In genomic region chr16:94596633-94597032, GRCm38 (mm10) we compare ENCODE assay signal across 24 mouse cellular contexts. TPM values are rescaled to one million over a fixed set of nuclear protein-coding genes. Genes with fewer than 3 reads are reported as not detected.
DNase-seq lines count a peak whose midpoint lies in the region; TF ChIP-seq lines count a peak whose summit lies in the region.
"Had no signal": no experiment of that assay in that cellular context is flagged by ENCODE, and none has a peak within 500 bp of the region (broad histone marks: within the 10 kb centered on the region; RNA-seq: fewer than 3 reads in every experiment).

No protein-coding gene starts in this region.

- no peak for TF ChIP-seq CTCF in CH12.LX (conservative IDR thresholded peaks at IDR 0.05 in 1 of 2, IDR thresholded peaks at IDR 0.05 in 1 of 2; ENCODE audit: low read depth in 2 of 2, low read length in 2 of 2)

- WGBS in heart, embryonic 10.5 days = 61% methylated on average over 2 of the region's 2 CpGs
- 88% methylated on average over 2 of the region's 2 CpGs for WGBS in midbrain, embryonic 10.5 days

- in situ Hi-C loops in CH12.LX (cut with MboI; ENCODE audit: low pct_ligation_motif_present, low pct_unique_long_range_greater_than_20kb, low sequenced_read_pairs) = no loop called here

- peaks cover 77% of the 10 kb centered on the region for H3K4me1 ChIP-seq in heart, embryonic 10.5 days
- H3K4me1 ChIP-seq in CH12.LX (ENCODE audit: control insufficient read depth in 1 of 2, insufficient read depth in 2 of 2) = peaks cover 35 to 100% of the 10 kb centered on the region in 2 experiments
- H3K4me1 ChIP-seq in midbrain, embryonic 10.5 days = peaks cover 41% of the 10 kb centered on the region

- H3K9me3 ChIP-seq in heart, embryonic 10.5 days = no peaks in the 10 kb centered on the region
- H3K9me3 ChIP-seq in CH12.LX (replicated peaks; ENCODE audit: low read length) = no peaks in the 10 kb centered on the region
- H3K9me3 ChIP-seq in midbrain, embryonic 10.5 days (replicated peaks) = no peaks in the 10 kb centered on the region
- H3K9me3 ChIP-seq: embryonic facial prominence, embryonic 13.5 days; embryonic facial prominence, embryonic 15.5 days; forebrain, embryonic 10.5 days; forebrain, embryonic 12.5 days had no signal

- DNase-seq in heart, embryonic 10.5 days (ENCODE audit: low spot score) = peak; percentile 7
- DNase-seq in heart, postnatal 4 days = no peak
- peak; percentile 52 for DNase-seq in CD4-positive, CD25-positive, alpha-beta regulatory T cell, adult 2 months (ENCODE audit: low read depth, low spot score)
- DNase-seq in CH12.LX (ENCODE audit: extremely low read depth) = no peak
- peak; percentile 48 for DNase-seq in induced T-regulatory cell, adult 2 months (ENCODE audit: low read depth)
- no peak for DNase-seq in lung, postnatal 4 days
- no peak for DNase-seq in midbrain, embryonic 10.5 days (ENCODE audit: low spot score)
- no peak for DNase-seq in c-Kit-positive CD71-positive TER-119-positive erythroid progenitor cells, embryonic 14.5 days (ENCODE audit: low spot score)
- DNase-seq: adrenal gland, adult 8-10 months; adrenal gland, postnatal 14 days; adrenal gland, postnatal 36 days; B cell, adult 2 months; cerebellum, adult 11 months; cerebellum, adult 18-20 months; cerebellum, adult 8-10 months; cerebellum, adult 9-11 months; cerebellum, postnatal 14 days; cerebellum, postnatal 36 days; embryo, embryonic 11 days had no signal

- H3K79me2 ChIP-seq in CH12.LX (replicated peaks; ENCODE audit: control insufficient read depth, extremely low read depth, insufficient read depth, poor library complexity, severe bottlenecking) = peaks cover 95% of the 10 kb centered on the region

- H3K4me3 ChIP-seq in heart, embryonic 10.5 days = no peak overlapping the region
- H3K4me3 ChIP-seq in CH12.LX (replicated peaks in 1 of 3; ENCODE audit: low read depth in 2 of 3, low read length in 2 of 3, poor library complexity in 1 of 3) = no peak overlapping the region
- no peak overlapping the region for H3K4me3 ChIP-seq in midbrain, embryonic 10.5 days
- H3K4me3 ChIP-seq: embryonic facial prominence, embryonic 13.5 days; embryonic facial prominence, embryonic 15.5 days; erythroblast, embryonic 14.5 days; forebrain, embryonic 10.5 days; forebrain, embryonic 12.5 days had no signal

- no peak overlapping the region for H3K4me2 ChIP-seq in CH12.LX (ENCODE audit: insufficient read depth, low read depth, poor library complexity, severe bottlenecking)
- H3K4me2 ChIP-seq: embryonic facial prominence, embryonic 13.5 days; embryonic facial prominence, embryonic 15.5 days; forebrain, embryonic 12.5 days had no signal

- H3K9ac ChIP-seq in CH12.LX (ENCODE audit: insufficient read depth, low read depth) = no peak overlapping the region
- H3K9ac ChIP-seq: embryonic facial prominence, embryonic 13.5 days; embryonic facial prominence, embryonic 15.5 days; forebrain, embryonic 12.5 days had no signal

- H3K27me3 ChIP-seq in heart, embryonic 10.5 days (ENCODE audit: insufficient read depth, poor library complexity, severe bottlenecking) = no peaks in the 10 kb centered on the region
- no peaks in the 10 kb centered on the region for H3K27me3 ChIP-seq in CH12.LX (replicated peaks)
- no peaks in the 10 kb centered on the region for H3K27me3 ChIP-seq in midbrain, embryonic 10.5 days (ENCODE audit: low read depth, poor library complexity, severe bottlenecking)
- H3K27me3 ChIP-seq: embryonic facial prominence, embryonic 13.5 days; embryonic facial prominence, embryonic 15.5 days; forebrain, embryonic 12.5 days had no signal

- TF ChIP-seq POLR2A in CH12.LX (IDR thresholded peaks at IDR 0.05; ENCODE audit: low read depth, low read length) = no peak

- H3K36me3 ChIP-seq in heart, embryonic 10.5 days = no peaks in the 10 kb centered on the region
- peaks cover 0 to 19% of the 10 kb centered on the region in 2 experiments for H3K36me3 ChIP-seq in CH12.LX (replicated peaks in 1 of 2; ENCODE audit: control insufficient read depth in 1 of 2, insufficient read depth in 1 of 2, low read length in 1 of 2)
- peaks cover 10% of the 10 kb centered on the region for H3K36me3 ChIP-seq in midbrain, embryonic 10.5 days
- H3K36me3 ChIP-seq: embryonic facial prominence, embryonic 13.5 days; embryonic facial prominence, embryonic 15.5 days; forebrain, embryonic 12.5 days had no signal

- dilution Hi-C loops in CH12.LX (cut with MboI; ENCODE audit: extremely low pct_ligation_motif_present, extremely low pct_unique_long_range_greater_than_20kb, low sequenced_read_pairs) = no loop called here

- no peak overlapping the region for H3K27ac ChIP-seq in heart, embryonic 10.5 days
- peak overlapping the region; percentile 19; the same call in 1 of the 2 replicates for H3K27ac ChIP-seq in CH12.LX (ENCODE audit: insufficient read depth, low read depth)
- H3K27ac ChIP-seq in midbrain, embryonic 10.5 days (replicated peaks) = no peak overlapping the region
- H3K27ac ChIP-seq: embryonic facial prominence, embryonic 13.5 days; embryonic facial prominence, embryonic 15.5 days; forebrain, embryonic 10.5 days; forebrain, embryonic 12.5 days had no signal

- no peak for TF ChIP-seq RAD21 in CH12.LX (IDR thresholded peaks at IDR 0.05; ENCODE audit: low read depth, low read length)

- TF ChIP-seq EP300 in CH12.LX (IDR thresholded peaks at IDR 0.05; ENCODE audit: low read length) = no peak

TF ChIP-seq in CH12.LX, 34 proteins besides CTCF, POLR2A, EP300 and RAD21:
- TF ChIP-seq IRF4 (IDR thresholded peaks at IDR 0.05; ENCODE audit: low read depth, low read length) = no peak
- TF ChIP-seq TCF12 (IDR thresholded peaks at IDR 0.05; ENCODE audit: low read depth, low read length) = no peak
- no peak for TF ChIP-seq NRF1 (IDR thresholded peaks at IDR 0.05; ENCODE audit: low read depth, low read length)
- no peak for TF ChIP-seq UBTF (IDR thresholded peaks at IDR 0.05; ENCODE audit: low read depth, low read length)
- TF ChIP-seq SMC3 (IDR thresholded peaks at IDR 0.05; ENCODE audit: low read depth, low read length) = no peak
- no peak for TF ChIP-seq USF1 (IDR thresholded peaks at IDR 0.05; ENCODE audit: low read depth, low read length)
- TF ChIP-seq GABPA (IDR thresholded peaks at IDR 0.05; ENCODE audit: insufficient replicate concordance, low read depth, low read length) = no peak
- no peak for TF ChIP-seq PAX5 (IDR thresholded peaks at IDR 0.05; ENCODE audit: low read length)
- TF ChIP-seq TBP (conservative IDR thresholded peaks at IDR 0.05; ENCODE audit: low read depth, low read length) = no peak
TF ChIP-seq in CH12.LX: peak in this region for 0.

RNA-seq across cellular contexts. Expression of gene Dyrk1a, which starts 26.8 kb away (rescaled TPM):
- polyA plus RNA-seq in heart, embryonic 10.5 days (2016; fragmentation: Nextera tagmentation; extraction: Ambion mirVana) = 7.7 and 8.1 TPM in 2 replicates
- 100 to 1,000 TPM; 118 to 135 TPM for total RNA-seq in heart, postnatal 4 days (2021)
- total RNA-seq in CH12.LX (2012; rRNA removed) (32.4 and 36.1 TPM in 2 replicates), CH12.LX (2014; rRNA removed) (39.2 and 40.4 TPM in 2 replicates)
- polyA plus RNA-seq in CH12.LX (2012; ENCODE audit: insufficient read length, low read depth) = 42.9 and 53.7 TPM in 2 replicates
- polyA plus RNA-seq in midbrain, embryonic 10.5 days (2016; fragmentation: Nextera tagmentation; extraction: Ambion mirVana) = 9.6 and 10.1 TPM in 2 replicates

Comparison
In these comparisons a context has a peak if more than half of its experiments do, and no peak if none do; other contexts are left out.
1. DNase-seq: peak in heart, embryonic 10.5 days (single experiment), CD4-positive, CD25-positive, alpha-beta regulatory T cell, adult 2 months (single experiment) and induced T-regulatory cell, adult 2 months (single experiment); none in heart, postnatal 4 days (single experiment), CH12.LX (single experiment), lung, postnatal 4 days (0 of 2), midbrain, embryonic 10.5 days (single experiment) and c-Kit-positive CD71-positive TER-119-positive erythroid progenitor cells, embryonic 14.5 days (single experiment).